ENCODE assay signal across 8 mouse cellular contexts in genomic region chrX:143518168-143518901, GRCm38 (mm10). TPM values are rescaled to one million over a fixed set of nuclear protein-coding genes. Genes with fewer than 3 reads are reported as not detected.
DNase-seq lines count a peak whose midpoint lies in the region; ATAC-seq and TF ChIP-seq lines count a peak whose summit lies in the region.

TSS of gene Pak3 (plus strand) at chrX:143518591.

- TF ChIP-seq CTCF in midbrain, postnatal 0 days (IDR thresholded peaks at IDR 0.05), result no peak

- 19% methylated on average over 23 of the region's 23 CpGs for WGBS in forebrain, embryonic 16.5 days
- 18% methylated on average over 23 of the region's 23 CpGs for whole genome bisulfite sequencing in midbrain, postnatal 0 days

- H3K9me3 ChIP-seq in forebrain, embryonic 16.5 days (ENCODE audit: control insufficient read depth, low read length), result no peaks in the 10 kb centered on the region
- no peaks in the 10 kb centered on the region for H3K9me3 ChIP-seq in midbrain, postnatal 0 days (ENCODE audit: low read length)

- peak within 1 kb of the TSS; percentile 45 for H3K4me3 ChIP-seq in forebrain, embryonic 16.5 days (replicated peaks; ENCODE audit: low read length)
- peak within 1 kb of the TSS; percentile 46 for H3K4me3 ChIP-seq in midbrain, postnatal 0 days (ENCODE audit: low read depth, low read length)

- peak; percentile 88 for ATAC-seq in forebrain, embryonic 16.5 days
- peak; percentile 88 for ATAC-seq in midbrain, postnatal 0 days (ENCODE audit: low FRiP score)

- no peaks in the 10 kb centered on the region for H3K27me3 ChIP-seq in forebrain, embryonic 16.5 days (replicated peaks; ENCODE audit: control insufficient read depth, insufficient read depth, low read length)
- no peaks in the 10 kb centered on the region; the same call in 1 of the 2 replicates for H3K27me3 ChIP-seq in midbrain, postnatal 0 days (ENCODE audit: insufficient read depth, low read length)

- peak within 1 kb of the TSS; percentile 41 for H3K4me2 ChIP-seq in forebrain, embryonic 16.5 days (ENCODE audit: low read length)
- H3K4me2 ChIP-seq in midbrain, postnatal 0 days (ENCODE audit: low read depth, low read length, poor library complexity, severe bottlenecking), result peak within 1 kb of the TSS; percentile 50

- H3K36me3 ChIP-seq in forebrain, embryonic 16.5 days (ENCODE audit: control insufficient read depth, insufficient read depth), result no peaks in the 10 kb centered on the region
- no peaks in the 10 kb centered on the region for H3K36me3 ChIP-seq in midbrain, postnatal 0 days (ENCODE audit: insufficient read depth, low read length)

- H3K4me1 ChIP-seq in forebrain, embryonic 16.5 days (replicated peaks; ENCODE audit: control insufficient read depth, insufficient read depth, low read length), result no peaks in the 10 kb centered on the region
- no peaks in the 10 kb centered on the region for H3K4me1 ChIP-seq in midbrain, postnatal 0 days (ENCODE audit: insufficient read depth, low read length)

- H3K9ac ChIP-seq in forebrain, embryonic 16.5 days (replicated peaks; ENCODE audit: low read depth, low read length), result peak within 1 kb of the TSS; percentile 67
- peak within 1 kb of the TSS; percentile 62 for H3K9ac ChIP-seq in midbrain, postnatal 0 days (replicated peaks; ENCODE audit: low read length, poor library complexity, severe bottlenecking)

- DNase-seq in kidney, postnatal 10 days, result peak; percentile 3
- DNase-seq in kidney, adult 8-10 months, result no peak
- peak; percentile 20 for DNase-seq in brain, embryonic 18.5 days (ENCODE audit: low read depth, low spot score)
- peak; percentile 12 to 31 for DNase-seq in layer of hippocampus, postnatal 14 days (ENCODE audit: low spot score in 2 of 2)
- DNase-seq in midbrain, postnatal 0 days (ENCODE audit: low spot score), result peak; percentile 51
- no peak for DNase-seq in thymus, postnatal 10 days (ENCODE audit: low spot score in 2 of 2)
- no peak for DNase-seq in thymus, postnatal 14 days

- peak within 1 kb of the TSS; percentile 82 for H3K27ac ChIP-seq in forebrain, embryonic 16.5 days (ENCODE audit: low read length)
- peak within 1 kb of the TSS; percentile 86 for H3K27ac ChIP-seq in midbrain, postnatal 0 days (ENCODE audit: low read depth, low read length)

RNA-seq across cellular contexts. Expression of gene Pak3, which starts in this region (rescaled TPM):
- polyA plus RNA-seq in forebrain, embryonic 16.5 days (2015; fragmentation: Nextera tagmentation; extraction: Ambion mirVana), result 166 and 180 TPM in 2 replicates
- 100 to 1,000 TPM; 142 to 143 TPM for total RNA-seq in layer of hippocampus, postnatal 14 days (2021)
- total RNA-seq in midbrain, postnatal 0 days (2014; rRNA removed), result 348 and 365 TPM in 2 replicates
- polyA plus RNA-seq in midbrain, postnatal 0 days (2015; fragmentation: Nextera tagmentation; extraction: Ambion mirVana), result 284 and 286 TPM in 2 replicates

Comparison
In these comparisons a context has a peak if more than half of its experiments do, and no peak if none do; other contexts are left out.
1. DNase-seq: peak in kidney, postnatal 10 days (single experiment), brain, embryonic 18.5 days (single experiment), layer of hippocampus, postnatal 14 days (2 of 2) and midbrain, postnatal 0 days (single experiment); none in kidney, adult 8-10 months (0 of 2), thymus, postnatal 10 days (0 of 2) and thymus, postnatal 14 days (single experiment).